Mouse (Mus musculus) left cerebral cortex, postnatal 4 days (tissue): ENCODE data around the gene Hp. TPM values are rescaled to one million over a fixed set of nuclear protein-coding genes. Genes with fewer than 3 reads are reported as not detected.

Experiments
- DNase-seq: peaks from one replicate; pipeline ENCODE4 v3.0.0-alpha.2; 2022
- intact Hi-C: fragments of 180-260 bp; cut with DNase I; formaldehyde crosslinking; loops from one replicate; pipeline ENCODE4 v1.15.1; 2025
- total RNA-seq, 2 experiments: library from RNA; stranded (reverse); gene quantifications; 2 replicates each; pipeline ENCODE4 v1.2.3; 2021

The Hp gene
- total RNA-seq, 2 experiments from 2014 or later, result 0.60 TPM; not detected in 1

GRCm38 (mm10) chr8:109564766-109565165 is 14.2 kb downstream of the Hp start:
- no peak for DNase-seq
- intact Hi-C loops, result no loop called here

GRCm38 (mm10) chr8:109563881-109564280 is 15.1 kb downstream of the Hp start:
- DNase-seq, result no peak
- intact Hi-C loops, result no loop called here

- intact Hi-C loops, result no loop called here
- DNase-seq, result peak; percentile 29
These were observed 27.3 kb downstream of the Hp start for GRCm38 (mm10) chr8:109551663-109552062.

- intact Hi-C loops, result no loop called here
- DNase-seq, result no peak
These were observed 34.9 kb downstream of the Hp start for GRCm38 (mm10) chr8:109544049-109544448.

GRCm38 (mm10) chr8:109542748-109543519 is 36.0 kb downstream of the Hp start:
- intact Hi-C loops, result no loop called here
- no peak for DNase-seq

- no peak for DNase-seq
These were observed 36.8 kb downstream of the Hp start for GRCm38 (mm10) chr8:109542165-109542564.

GRCm38 (mm10) chr8:109536703-109537102 is 42.3 kb downstream of the Hp start:
- intact Hi-C loops, result no loop called here
- peak; percentile 83 for DNase-seq

More at GRCm38 (mm10) chr8:109542165-109542564, 36.8 kb downstream of the Hp start:
- intact Hi-C loops, result no loop called here

- intact Hi-C loops, result no loop called here
- DNase-seq, result peak; percentile 49
These were observed 43.6 kb downstream of the Hp start for GRCm38 (mm10) chr8:109535140-109535990.

Other genes with a start within 250 kb of the Hp start
- under 1 TPM in 1 of 2 experiments, not detected in 1; 0.12 TPM for gene Pmfbp1, start 85.1 kb downstream of the Hp start, total RNA-seq
- gene Dhx38, start 13.3 kb downstream of the Hp start, total RNA-seq, result 10 to 100 TPM; 25.9 to 26.6 TPM
- 1 to 10 TPM; 8.7 to 9.2 TPM for gene Txnl4b, start 13.3 kb downstream of the Hp start, total RNA-seq
- gene Dhodh, start 29.5 kb upstream of the Hp start, total RNA-seq, result 10 to 100 TPM; 19.0 to 19.9 TPM
- under 1 TPM; 0.26 to 0.64 TPM for gene Pkd1l3, start 35.3 kb upstream of the Hp start, total RNA-seq
- gene Ist1, start 114.1 kb upstream of the Hp start, total RNA-seq, result 10 to 100 TPM; 85.9 to 89.9 TPM
- gene Zfp821, start 126.4 kb upstream of the Hp start, total RNA-seq, result 10 to 100 TPM; 89.8 to 90.5 TPM
- gene Atxn1l, start 158.6 kb upstream of the Hp start, total RNA-seq, result 10 to 100 TPM; 28.7 to 34.0 TPM
- gene Ap1g1, start 199.4 kb upstream of the Hp start, total RNA-seq, result 100 to 1,000 TPM; 110 to 116 TPM